Mouse (Mus musculus) neural tube, embryonic 11.5 days (tissue): ENCODE measurements at regions not wholly inside any gene's neighbourhood (a gene's known extent, or its start where the extent isn't known, plus 50 kb on each side); places are given as distances from the start of the nearest gene placed in this dataset.

Source experiments
- ATAC-seq: fragments of 200-750 bp; cut with Nextera tagmentation; 2 replicates; pipeline ENCODE4 v1.8.0; 2017; ENCODE audit warnings: moderate number of reproducible peaks, mild to moderate bottlenecking, moderate TSS enrichment, moderate library complexity; ENCODE audit not compliant: insufficient read depth, low FRiP score, low TSS enrichment
- DNase-seq: peaks from one replicate; pipeline ENCODE4 v3.0.0-alpha.2; 2015; ENCODE audit warnings: low spot score
- H3K27ac ChIP-seq: fragments of 300-500 bp; sonication (generic); 2 replicates; pipeline ENCODE4 v1.5.1; 2014; ENCODE audit warnings: low read depth, mild to moderate bottlenecking, low read length
- H3K27me3 ChIP-seq: fragments of 300-500 bp; sonication (generic); 2 replicates; pipeline ENCODE4 v1.6.1; 2014; ENCODE audit warnings: mild to moderate bottlenecking, low read length, mixed read lengths; ENCODE audit not compliant: control insufficient read depth, insufficient read depth
- H3K36me3 ChIP-seq: fragments of 300-500 bp; sonication (generic); 2 replicates; pipeline ENCODE4 v1.6.1; 2014; ENCODE audit warnings: mild to moderate bottlenecking, low read length, moderate library complexity, mixed read lengths; ENCODE audit not compliant: control insufficient read depth, insufficient read depth
- H3K4me1 ChIP-seq: fragments of 300-500 bp; sonication (generic); 2 replicates; pipeline ENCODE4 v1.6.1; 2014; ENCODE audit warnings: low read length, mixed read lengths; ENCODE audit not compliant: control insufficient read depth, insufficient read depth
- H3K4me2 ChIP-seq: fragments of 300-500 bp; sonication (generic); 2 replicates; pipeline ENCODE4 v1.6.1; 2014; ENCODE audit warnings: low read depth, mild to moderate bottlenecking, moderate library complexity
- H3K4me3 ChIP-seq: fragments of 300-500 bp; sonication (generic); 2 replicates; pipeline ENCODE4 v1.5.1; 2014; ENCODE audit warnings: low read depth, low read length
- H3K9ac ChIP-seq: fragments of 300-500 bp; sonication (generic); 2 replicates; pipeline ENCODE4 v1.6.1; 2014; ENCODE audit warnings: mild to moderate bottlenecking, low read length
- H3K9me3 ChIP-seq: fragments of 300-500 bp; sonication (generic); 2 replicates; pipeline ENCODE4 v1.6.1; 2016; ENCODE audit warnings: low read length; ENCODE audit not compliant: control insufficient read depth
- WGBS: fragments of 180-500 bp; shearing (Covaris S2); extraction: QIAGEN DNeasy Blood & Tissue Kit; methylation state at CpG from one replicate; pipeline ENCODE4 v1.1.7; 2014; 5-methylcytosine and 5-hydroxymethylcytosine counted together

GRCm38 (mm10) chr17:47140969-47141842 lies 130.8 kb upstream of the Ubr2 start:
- H3K36me3 ChIP-seq: no peaks in the 10 kb centered on the region
- DNase-seq (peak; percentile 83), ATAC-seq (peak; percentile 48)
- H3K27ac ChIP-seq: peak overlapping the region; percentile 89
- peaks cover 3% of the 10 kb centered on the region for H3K4me1 ChIP-seq
- peak overlapping the region; percentile 68 for H3K4me2 ChIP-seq
- H3K27me3 ChIP-seq: no peaks in the 10 kb centered on the region
- peak overlapping the region; percentile 60 for H3K4me3 ChIP-seq
- 1% methylated on average over 35 of the region's 35 CpGs for WGBS
- peak overlapping the region; percentile 73 for H3K9ac ChIP-seq
- H3K9me3 ChIP-seq: no peaks in the 10 kb centered on the region

- peak; percentile 69 for ATAC-seq
- under 1% methylated on average over 33 of the region's 53 CpGs for WGBS
- DNase-seq: peak; percentile 79
- Histone ChIP-seq H3K9me3 (no peaks in the 10 kb centered on the region), H3K9ac (peak overlapping the region; percentile 73), H3K4me3 (peak overlapping the region; percentile 60), H3K27me3 (no peaks in the 10 kb centered on the region), H3K36me3 (no peaks in the 10 kb centered on the region), H3K4me2 (peak overlapping the region; percentile 68), H3K4me1 (peaks cover 3% of the 10 kb centered on the region), H3K27ac (peak overlapping the region; percentile 89)
These were observed 130.0 kb upstream of the Ubr2 start for GRCm38 (mm10) chr17:47140241-47140968.

- Histone ChIP-seq H3K4me1 (peaks cover 3% of the 10 kb centered on the region), H3K4me3 (peak overlapping the region; percentile 60), H3K9me3 (no peaks in the 10 kb centered on the region), H3K4me2 (peak overlapping the region; percentile 68), H3K9ac (peak overlapping the region; percentile 73), H3K27ac (peak overlapping the region; percentile 89), H3K36me3 (no peaks in the 10 kb centered on the region), H3K27me3 (no peaks in the 10 kb centered on the region)
- DNase-seq (peak; percentile 97), ATAC-seq (peak; percentile 94)
- 0% methylated on average over 28 of the region's 34 CpGs for WGBS
These were observed 129.4 kb upstream of the Ubr2 start for GRCm38 (mm10) chr17:47139730-47140231.

- Histone ChIP-seq H3K4me3 (peak overlapping the region; percentile 60), H3K27me3 (no peaks in the 10 kb centered on the region), H3K4me2 (peak overlapping the region; percentile 68), H3K9ac (peak overlapping the region; percentile 73), H3K4me1 (peaks cover 3% of the 10 kb centered on the region), H3K9me3 (no peaks in the 10 kb centered on the region), H3K36me3 (no peaks in the 10 kb centered on the region), H3K27ac (peak overlapping the region; percentile 89)
- WGBS: 1% methylated on average over 27 of the region's 27 CpGs
- ATAC-seq (no peak; the same call in 1 of the 2 replicates), DNase-seq (peak; percentile 44)
These were observed 128.8 kb upstream of the Ubr2 start for GRCm38 (mm10) chr17:47139171-47139617.

GRCm38 (mm10) chr17:47138174-47138573 lies 127.8 kb upstream of the Ubr2 start:
- no peak overlapping the region for H3K27ac ChIP-seq
- no peak overlapping the region for H3K9ac ChIP-seq
- H3K4me2 ChIP-seq: no peak overlapping the region
- H3K9me3 ChIP-seq: no peaks in the 10 kb centered on the region
- H3K4me1 ChIP-seq: peaks cover 3% of the 10 kb centered on the region
- ATAC-seq: no peak
- DNase-seq: no peak
- no peaks in the 10 kb centered on the region for H3K27me3 ChIP-seq
- H3K4me3 ChIP-seq: no peak overlapping the region
- 51% methylated on average over 6 of the region's 6 CpGs for WGBS
- no peaks in the 10 kb centered on the region for H3K36me3 ChIP-seq

- 86% methylated on average over 5 of the region's 5 CpGs for WGBS
- Histone ChIP-seq H3K4me2 (no peak overlapping the region), H3K9me3 (no peaks in the 10 kb centered on the region), H3K9ac (no peak overlapping the region), H3K27ac (no peak overlapping the region), H3K27me3 (no peaks in the 10 kb centered on the region), H3K4me1 (no peaks in the 10 kb centered on the region), H3K36me3 (no peaks in the 10 kb centered on the region), H3K4me3 (no peak overlapping the region)
- ATAC-seq (no peak), DNase-seq (no peak)
These were observed 125.0 kb upstream of the Ubr2 start for GRCm38 (mm10) chr17:47135391-47135790.

GRCm38 (mm10) chr17:47133785-47134184 lies 123.4 kb upstream of the Ubr2 start:
- Histone ChIP-seq H3K4me3 (no peak overlapping the region), H3K4me2 (no peak overlapping the region), H3K36me3 (no peaks in the 10 kb centered on the region), H3K4me1 (no peaks in the 10 kb centered on the region), H3K9me3 (no peaks in the 10 kb centered on the region), H3K27ac (no peak overlapping the region), H3K27me3 (no peaks in the 10 kb centered on the region), H3K9ac (no peak overlapping the region)
- no peak for ATAC-seq
- no peak for DNase-seq
- 25% methylated on average over 1 of the region's 2 CpGs for WGBS

GRCm38 (mm10) chr17:47127571-47127970 lies 117.2 kb upstream of the Ubr2 start:
- H3K4me1 ChIP-seq: no peaks in the 10 kb centered on the region
- H3K9ac ChIP-seq: no peak overlapping the region
- H3K27ac ChIP-seq: no peak overlapping the region
- no peaks in the 10 kb centered on the region for H3K27me3 ChIP-seq
- 82% methylated on average over 3 of the region's 3 CpGs for WGBS
- H3K36me3 ChIP-seq: no peaks in the 10 kb centered on the region
- DNase-seq: no peak
- no peak for ATAC-seq
- H3K4me2 ChIP-seq: no peak overlapping the region
- H3K9me3 ChIP-seq: no peaks in the 10 kb centered on the region
- H3K4me3 ChIP-seq: no peak overlapping the region
